Mouse (Mus musculus) natural killer cell, adult 2 months (primary cell): ENCODE data around the gene Tiparp.

ENCODE experiments used
- DNase-seq, 2 experiments: peaks; one replicate each; pipeline ENCODE4 v3.0.0; 2022; ENCODE audit warnings: low spot score in 2 of 2

The Tiparp gene

DNA sequence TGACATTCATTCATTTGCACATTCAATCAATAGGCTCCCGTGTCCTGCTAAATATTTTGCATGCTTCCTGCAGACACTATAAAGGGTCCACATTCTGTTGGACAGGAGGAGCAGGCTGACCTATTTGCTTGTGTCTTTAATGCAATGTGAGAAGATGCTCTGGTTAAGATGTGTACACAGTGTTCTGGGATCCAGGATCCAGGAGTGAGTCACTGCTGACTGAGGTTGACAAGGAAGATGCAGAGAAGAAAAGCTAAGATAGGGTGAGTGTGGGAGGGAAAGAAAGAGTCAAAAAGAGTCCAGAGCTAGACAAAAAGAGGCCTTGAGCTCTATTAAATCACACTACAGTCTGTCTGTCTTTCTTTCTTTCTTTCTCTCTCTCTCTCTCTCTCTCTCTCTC, 56.1 kb downstream of the Tiparp start:
- no peak for DNase-seq

DNA sequence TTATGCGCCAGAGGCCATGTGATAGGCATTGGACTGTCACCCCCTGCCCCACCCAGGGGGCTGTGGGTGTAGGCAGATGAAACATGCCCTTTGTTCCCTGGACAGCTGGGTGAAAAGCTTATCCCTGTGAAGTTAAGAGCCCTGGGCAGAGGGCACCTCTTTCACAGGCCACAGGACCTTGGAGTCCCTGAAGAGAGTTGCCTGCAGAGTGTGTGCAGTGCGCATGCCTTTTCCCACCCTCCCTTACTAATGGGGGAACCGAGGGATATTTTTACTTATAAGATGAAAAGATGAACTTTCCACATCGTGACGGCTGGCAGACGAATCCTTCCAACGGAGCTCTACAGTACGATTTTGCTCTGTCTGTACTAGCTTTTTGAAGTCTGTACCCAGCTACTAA, 57.1 kb downstream of the Tiparp start:
- DNase-seq = no peak

GRCm38 (mm10) chr3:65585823-65586482, 57.7 kb downstream of the Tiparp start:
- DNase-seq = no peak

DNA sequence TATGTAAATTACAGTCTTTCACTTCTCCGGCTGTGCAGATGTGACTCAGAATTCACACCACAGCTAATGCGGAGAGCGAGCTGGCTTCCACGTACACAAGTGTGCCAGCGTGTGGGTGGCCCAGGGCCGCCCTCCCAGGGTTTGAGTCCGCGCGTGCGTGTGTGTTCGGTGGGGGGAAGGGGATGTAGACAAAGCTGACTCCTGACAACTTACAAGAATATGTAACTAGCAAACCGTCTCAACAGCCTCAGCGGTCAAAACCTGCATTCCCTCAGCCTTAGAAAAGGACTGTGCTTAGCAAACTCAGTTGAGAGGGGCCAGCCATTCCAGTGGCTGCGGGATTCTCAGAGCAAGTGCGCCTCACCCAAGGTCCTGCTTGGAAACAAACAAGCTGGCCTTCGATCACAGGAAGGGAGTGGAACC, 58.3 kb downstream of the Tiparp start:
- DNase-seq = peak; percentile 15 to 17

DNA sequence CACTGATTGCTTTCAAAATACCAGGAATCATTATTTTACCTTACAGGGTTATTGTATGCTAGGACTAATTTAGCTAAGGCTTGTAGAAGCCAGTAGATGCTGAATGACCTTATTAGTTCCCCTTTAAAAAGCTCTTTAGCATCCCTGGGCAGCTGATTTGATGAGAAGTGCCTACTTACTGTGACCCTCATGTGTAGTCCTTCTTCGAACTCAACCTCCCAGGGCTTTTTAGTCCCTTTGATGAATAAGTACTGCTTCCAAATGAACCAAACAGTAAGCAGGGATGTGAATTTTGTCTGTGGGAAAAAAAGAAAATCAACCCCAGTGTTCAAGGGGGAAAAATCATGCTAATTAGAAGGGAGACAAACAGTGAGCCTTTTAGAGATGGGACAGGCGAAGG, 58.8 kb downstream of the Tiparp start:
- DNase-seq = no peak

DNA sequence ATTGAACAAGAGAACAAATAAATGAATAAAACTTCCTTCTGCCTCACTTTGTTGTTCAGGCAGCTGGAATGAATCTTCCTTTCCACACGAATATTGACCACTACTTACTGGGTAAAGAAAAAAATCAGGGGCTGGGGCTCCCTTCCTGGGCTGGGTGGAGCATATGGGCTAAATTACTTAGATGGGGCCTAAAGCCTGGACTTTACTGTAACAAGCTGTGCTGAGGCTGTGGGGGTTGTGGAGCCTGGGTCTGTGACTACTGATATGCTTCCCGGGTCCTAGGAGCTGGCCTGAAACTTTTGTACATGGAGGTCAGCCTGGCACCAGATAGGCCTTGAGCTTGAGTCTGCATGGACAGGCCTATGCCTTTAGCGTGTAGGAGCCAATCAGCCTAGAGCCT, 60.2 kb downstream of the Tiparp start:
- no peak for DNase-seq

- DNase-seq = no peak
Observed at GRCm38 (mm10) chr3:65592850-65593249, 64.6 kb downstream of the Tiparp start.

DNA sequence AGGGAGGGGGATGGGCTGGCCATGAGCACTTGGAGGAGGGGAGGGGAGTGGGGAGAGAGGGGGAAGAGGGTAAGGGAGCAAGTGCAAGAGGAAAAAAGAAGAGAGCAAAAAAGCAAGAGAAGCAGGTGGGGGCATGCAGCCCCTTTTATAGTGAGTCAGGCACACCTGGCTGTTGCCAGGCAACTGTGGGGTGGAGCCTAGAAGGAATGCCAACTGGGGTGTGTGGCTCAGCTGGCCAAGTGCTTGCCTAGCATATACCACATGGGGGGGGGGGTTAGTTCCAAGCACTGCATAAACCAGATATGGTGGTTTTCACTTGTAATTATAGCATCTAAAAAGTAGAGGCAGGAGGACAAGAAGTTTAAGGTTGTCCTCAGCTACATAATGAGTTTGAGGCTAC, 66.3 kb downstream of the Tiparp start:
- DNase-seq = no peak

- no peak for DNase-seq
Observed at GRCm38 (mm10) chr3:65595196-65595595, 67.0 kb downstream of the Tiparp start.

GRCm38 (mm10) chr3:65598071-65598830, 70.0 kb downstream of the Tiparp start:
- DNase-seq = no peak

DNA sequence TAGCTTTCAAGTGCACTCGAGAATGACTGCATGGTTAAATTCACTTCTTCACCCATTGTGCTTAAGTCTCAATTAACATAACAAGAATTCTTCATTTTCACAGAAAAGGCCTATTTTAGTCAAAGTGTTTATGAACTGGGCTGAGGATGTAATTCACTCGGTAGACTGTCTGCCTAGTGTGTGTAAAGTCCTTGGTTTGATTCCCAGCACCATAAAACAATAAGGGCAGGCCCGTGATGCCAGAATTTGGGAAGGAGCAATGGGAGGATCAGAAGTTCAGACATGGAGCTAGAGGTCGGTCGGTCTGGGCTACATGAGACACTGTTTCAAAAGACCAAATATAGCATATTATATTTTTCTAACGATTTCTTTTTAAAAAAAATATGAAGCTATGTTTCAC, 70.9 kb downstream of the Tiparp start:
- DNase-seq = no peak

DNA sequence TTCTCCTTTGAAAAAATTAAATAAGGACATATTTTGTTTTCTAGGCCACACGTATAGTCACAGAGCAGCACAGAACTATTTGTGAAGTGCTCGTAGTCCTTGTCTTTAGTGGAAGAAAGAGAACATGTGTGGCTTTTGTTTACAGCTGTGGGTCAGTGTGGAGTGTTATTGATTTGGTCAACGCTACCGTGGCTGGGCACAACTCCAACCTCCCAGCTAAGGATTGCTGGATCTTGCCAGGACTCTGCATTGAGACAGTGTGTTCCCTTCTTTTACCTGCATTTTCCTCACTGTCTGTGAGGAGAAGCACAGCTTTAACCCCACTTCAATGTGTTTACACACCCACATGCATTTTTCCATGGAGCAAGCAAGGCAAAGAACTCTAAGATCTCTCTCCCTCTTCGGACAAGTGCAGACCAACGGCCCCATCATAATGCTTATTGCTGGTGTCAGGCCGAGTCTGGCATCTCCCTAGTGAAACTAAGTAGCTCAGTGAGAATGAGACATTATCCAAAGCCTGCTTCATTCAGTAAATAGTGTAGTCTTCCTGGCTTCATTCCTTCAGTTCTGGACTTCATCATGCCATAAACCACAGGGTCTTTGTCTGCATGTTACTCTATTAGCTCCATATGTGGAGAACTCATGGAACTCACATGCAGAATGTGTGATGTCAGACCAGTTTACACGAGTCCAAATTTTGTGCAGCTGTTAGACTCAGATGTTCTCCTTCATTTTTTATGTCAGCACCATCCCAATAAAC, 73.3 kb downstream of the Tiparp start:
- DNase-seq = no peak

GRCm38 (mm10) chr3:65603392-65604055, 75.3 kb downstream of the Tiparp start:
- no peak for DNase-seq
